Mouse (Mus musculus) gastrocnemius, postnatal 14 days (tissue): ENCODE results near the gene Cep68. TPM values are rescaled to one million over a fixed set of nuclear protein-coding genes. Genes with fewer than 3 reads are reported as not detected.
A peak's percentile ranks its signal among the peaks of the same experiment; 100 is the strongest.
"Not testable (repeated sequence)": the region's sequence is repeated elsewhere in the genome, so short reads cannot be mapped to it uniquely, and the experiment has no call there.

ENCODE experiments used
- DNase-seq: peaks from one replicate; pipeline ENCODE4 v3.0.0; 2021; ENCODE audit warnings: mixed read lengths
- intact Hi-C: fragments of 180-260 bp; cut with DNase I; formaldehyde crosslinking; loops from one replicate; pipeline ENCODE4 v1.15.1; 2025; ENCODE audit warnings: low total_unique reads
- total RNA-seq, 2 experiments: library from RNA; stranded (reverse); gene quantifications; 2 replicates each; pipeline ENCODE4 v1.2.3; 2021

The Cep68 gene
- total RNA-seq, 2 experiments from 2014 or later = 23.8 to 24.4 TPM

- intact Hi-C loops = no loop called here
- no peak for DNase-seq
Observed at GRCm38 (mm10) chr11:20244336-20245290, 4.6 kb downstream of the Cep68 start.

- no peak for DNase-seq
- intact Hi-C loops = no loop called here
Observed at GRCm38 (mm10) chr11:20243214-20243913, 5.9 kb downstream of the Cep68 start.

- intact Hi-C loops = no loop called here
- DNase-seq = no peak
Observed at GRCm38 (mm10) chr11:20242366-20243056, 6.7 kb downstream of the Cep68 start.

DNA sequence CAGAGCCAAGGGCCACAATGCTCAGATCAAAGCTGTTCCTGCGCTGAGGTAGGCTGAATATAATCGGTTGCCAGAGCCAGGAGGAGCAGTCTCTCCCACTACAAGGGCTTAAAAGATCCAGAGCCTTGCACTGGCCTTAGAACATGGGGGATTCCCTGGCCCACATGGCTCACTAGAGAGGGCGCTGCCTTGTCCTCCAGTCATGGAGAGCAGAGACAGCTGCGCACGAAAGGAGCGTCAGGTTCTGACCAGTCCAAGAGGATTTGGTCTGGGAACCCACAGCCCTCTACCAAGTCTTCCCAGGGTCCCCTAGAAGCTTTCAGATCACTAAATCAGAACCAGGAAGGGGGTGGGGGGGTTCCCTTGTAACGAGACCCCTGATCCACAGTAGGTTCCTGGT, 7.9 kb downstream of the Cep68 start:
- intact Hi-C loops = no loop called here

GRCm38 (mm10) chr11:20240331-20240730, 8.9 kb downstream of the Cep68 start:
- intact Hi-C loops = no loop called here
- no peak for DNase-seq

More for the DNA sequence above, 7.9 kb downstream of the Cep68 start:
- DNase-seq = no peak

DNA sequence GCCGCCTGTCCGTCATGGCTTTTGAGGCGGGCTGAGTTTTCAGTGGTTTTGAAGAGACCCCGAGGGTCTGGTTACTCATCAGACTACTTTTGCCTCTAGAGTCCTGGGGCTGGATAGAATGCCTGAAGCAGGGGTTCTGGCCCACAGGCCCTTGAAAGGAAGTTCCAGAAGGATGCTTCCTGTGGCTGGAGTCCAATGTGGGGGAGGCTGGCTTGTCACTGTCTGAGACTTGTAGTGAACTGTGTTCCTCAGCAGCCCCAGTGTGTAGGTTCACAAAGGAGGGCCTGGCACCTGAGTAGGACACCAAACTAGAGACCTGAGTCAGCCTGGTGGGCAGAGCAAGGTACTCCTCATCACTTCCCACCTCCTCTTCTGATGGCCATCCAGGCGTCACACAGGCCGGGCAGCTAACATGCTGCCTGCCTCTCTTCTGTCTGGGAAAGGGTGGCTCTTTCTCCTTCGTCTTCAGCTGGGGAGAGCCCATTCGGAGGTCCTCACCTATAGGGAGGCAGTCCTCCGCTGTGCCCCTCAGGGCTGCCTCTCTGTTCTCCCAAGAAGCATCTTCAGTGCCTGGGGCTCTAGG, 9.9 kb downstream of the Cep68 start:
- DNase-seq = no peak
- intact Hi-C loops = no loop called here

DNA sequence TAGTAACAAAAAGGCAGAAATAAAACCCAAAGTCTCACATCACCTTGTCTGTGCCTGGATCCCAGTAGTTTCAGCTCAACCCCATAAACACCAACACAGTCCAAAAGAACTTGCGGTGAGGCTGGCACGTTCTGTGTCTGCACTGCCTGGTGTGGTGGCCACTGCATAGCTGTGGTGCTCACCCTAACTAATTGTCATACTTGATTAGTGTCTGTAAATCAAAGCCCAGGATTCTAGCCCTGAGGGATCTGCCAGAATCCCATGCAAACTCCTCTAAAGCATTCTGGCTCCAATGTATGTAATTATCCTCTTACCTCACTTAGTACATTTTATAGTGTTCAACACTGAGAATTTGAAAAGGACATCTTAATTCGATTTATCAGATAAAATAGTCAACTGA, 11.3 kb downstream of the Cep68 start:
- intact Hi-C loops = no loop called here
- no peak for DNase-seq

DNA sequence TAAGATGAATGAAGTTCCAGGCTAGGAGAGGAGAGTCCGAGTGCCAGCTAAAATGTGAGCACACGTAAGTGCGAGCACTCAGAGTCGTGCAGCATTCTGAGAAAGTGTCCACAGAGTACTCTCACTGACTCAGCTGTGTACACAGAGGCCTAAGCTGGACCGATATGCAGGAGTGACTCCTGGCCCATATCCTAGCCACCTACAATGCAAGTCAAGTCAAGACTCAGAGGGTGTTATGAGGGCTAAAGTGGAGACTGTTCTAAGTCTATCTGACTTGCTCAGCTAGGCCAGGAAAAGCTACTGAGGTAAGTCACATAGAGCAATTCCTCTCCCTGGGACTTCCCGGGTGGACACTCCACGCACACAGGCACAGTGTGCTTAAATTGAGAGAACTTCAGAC, 12.2 kb downstream of the Cep68 start:
- intact Hi-C loops = no loop called here
- no peak for DNase-seq

GRCm38 (mm10) chr11:20234233-20234632, 15.0 kb downstream of the Cep68 start:
- intact Hi-C loops = no loop called here
- DNase-seq = no peak

DNA sequence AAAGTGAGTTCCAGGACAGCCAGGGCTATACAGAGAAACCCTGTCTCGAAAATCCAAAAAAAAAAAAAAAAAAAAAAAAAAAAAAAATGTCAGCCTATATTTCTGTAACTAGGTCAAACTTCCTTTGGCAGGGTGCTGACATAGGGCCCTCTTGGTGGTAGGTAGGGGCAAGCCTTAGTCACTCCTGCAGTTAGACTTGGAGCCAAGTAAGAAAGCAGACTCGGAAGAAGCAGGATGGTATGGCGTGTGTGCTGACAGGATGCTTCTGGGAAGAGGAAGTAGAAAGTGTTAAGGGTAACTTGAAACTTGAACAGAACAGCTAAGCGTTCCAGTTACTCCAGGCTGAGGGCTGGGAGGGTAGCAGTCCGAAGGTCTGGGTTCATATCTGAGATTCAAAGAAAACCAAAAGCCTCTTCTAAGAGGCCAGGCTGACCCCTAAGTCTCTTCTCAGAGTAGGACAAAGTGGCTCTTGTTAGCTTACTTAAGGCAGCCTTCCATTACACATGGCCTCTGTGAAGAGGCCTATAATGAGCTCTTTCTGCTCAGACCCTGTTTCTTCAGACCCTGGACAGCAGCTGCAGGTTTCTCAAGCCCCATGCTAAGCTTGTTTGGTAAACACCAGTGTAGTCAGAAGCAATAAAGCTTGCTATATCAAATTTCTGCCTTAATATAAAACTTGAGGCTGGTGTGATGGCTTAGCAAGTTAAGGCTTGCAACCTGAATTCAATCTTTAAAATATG, 17.0 kb downstream of the Cep68 start:
- DNase-seq = no peak
- intact Hi-C loops = no loop called here

- intact Hi-C loops = no loop called here
- DNase-seq = peak; percentile 36
Observed at GRCm38 (mm10) chr11:20231128-20231878, 17.9 kb downstream of the Cep68 start.

- DNase-seq = no peak
- intact Hi-C loops = no loop called here
Observed at GRCm38 (mm10) chr11:20230286-20230685, 18.9 kb downstream of the Cep68 start.

- intact Hi-C loops = no loop called here
- DNase-seq = no peak
Observed at GRCm38 (mm10) chr11:20229311-20229710, 19.9 kb downstream of the Cep68 start.

DNA sequence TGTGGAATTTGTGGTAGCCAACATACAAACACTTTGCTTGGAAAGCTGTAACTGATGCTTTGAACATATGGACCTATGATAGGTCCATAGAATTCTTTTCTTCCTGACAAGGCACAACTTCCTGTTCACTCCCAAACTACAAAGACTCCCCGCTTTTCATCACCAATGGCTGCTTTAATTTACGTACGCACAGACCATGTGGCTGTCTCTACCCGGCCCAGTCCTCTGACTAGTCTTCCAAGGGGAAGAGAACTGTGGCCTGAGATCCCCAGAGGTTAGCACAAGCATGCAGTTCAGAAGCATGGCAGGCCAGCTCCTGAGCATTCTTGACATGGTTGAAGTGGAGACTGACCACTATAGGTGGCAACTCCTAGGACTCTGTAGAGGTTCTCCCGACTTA, 20.6 kb downstream of the Cep68 start:
- DNase-seq = no peak
- intact Hi-C loops = no loop called here

- intact Hi-C loops = no loop called here
- no peak for DNase-seq
Observed at GRCm38 (mm10) chr11:20225938-20226337, 23.3 kb downstream of the Cep68 start.

GRCm38 (mm10) chr11:20224196-20224595, 25.0 kb downstream of the Cep68 start:
- DNase-seq = no peak
- intact Hi-C loops = no loop called here

- intact Hi-C loops, DNase-seq: not testable (repeated sequence)
Observed at GRCm38 (mm10) chr11:20221671-20222070, 27.6 kb downstream of the Cep68 start.

DNA sequence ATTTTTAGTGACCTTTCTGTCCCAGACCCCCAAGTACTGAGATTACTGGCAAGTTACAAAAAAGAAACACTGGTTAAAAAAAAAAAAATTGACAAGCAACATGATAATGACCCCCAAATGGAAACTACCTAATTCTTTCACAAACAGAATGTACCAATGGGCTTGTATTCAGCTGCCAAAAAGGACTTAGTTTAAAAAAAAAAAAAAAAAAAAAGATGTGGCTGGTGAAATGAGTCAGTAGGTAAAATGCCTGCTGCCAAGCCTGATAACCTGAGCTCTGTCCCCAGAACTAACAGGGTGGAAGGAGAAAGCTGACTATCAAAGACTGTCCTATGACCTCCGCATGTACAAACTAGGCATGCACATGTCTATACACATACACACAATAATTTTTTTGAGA, 32.0 kb downstream of the Cep68 start:
- intact Hi-C loops = no loop called here
- no peak for DNase-seq
